Mouse (Mus musculus): ENCODE results near the gene Spi1. TPM values are rescaled to one million over a fixed set of nuclear protein-coding genes. Genes with fewer than 3 reads are reported as not detected.

The Spi1 gene
- total RNA-seq, 2 experiments from 2014 or later: 2.8 to 4.0 TPM

Other genes starting within 250 kb of the Spi1 start
- gene Mtch2, start 235.2 kb upstream of the Spi1 start, total RNA-seq (2021): 100 to 1,000 TPM; 102 to 110 TPM
- gene C1qtnf4, start 196.5 kb upstream of the Spi1 start, total RNA-seq (2021): 100 to 1,000 TPM; 198 to 208 TPM
- gene Kbtbd4, start 177.7 kb upstream of the Spi1 start, total RNA-seq (2021): 10 to 100 TPM; 37.1 to 37.9 TPM
- 100 to 1,000 TPM; 225 to 240 TPM for gene Ndufs3, start 177.6 kb upstream of the Spi1 start, total RNA-seq (2021)
- gene Celf1, start 142.0 kb upstream of the Spi1 start, total RNA-seq (2021): 100 to 1,000 TPM; 136 to 140 TPM
- gene Rapsn, start 46.8 kb upstream of the Spi1 start, total RNA-seq (2021): under 1 TPM; 0.23 to 0.57 TPM
- gene Psmc3, start 28.4 kb upstream of the Spi1 start, total RNA-seq (2021): 100 to 1,000 TPM; 199 to 219 TPM
- gene Slc39a13, start 12.0 kb upstream of the Spi1 start, total RNA-seq (2021): 10 to 100 TPM; 26.2 to 32.7 TPM
- gene Mybpc3, start 35.8 kb downstream of the Spi1 start, total RNA-seq (2021): under 1 TPM; 0.12 to 0.18 TPM
- 100 to 1,000 TPM; 226 to 229 TPM for gene Madd, start 101.4 kb downstream of the Spi1 start, total RNA-seq (2021)
- gene Nr1h3, start 120.4 kb downstream of the Spi1 start, total RNA-seq (2021): 1 to 10 TPM; 3.9 to 4.3 TPM
- 10 to 100 TPM; 52.5 to 53.5 TPM for gene Acp2, start 120.5 kb downstream of the Spi1 start, total RNA-seq (2021)
- gene Ddb2, start 154.6 kb downstream of the Spi1 start, total RNA-seq (2021): 10 to 100 TPM in 1 of 2 experiments, 1 to 10 TPM in 1; 9.5 to 11.2 TPM
- 10 to 100 TPM; 26.8 to 31.6 TPM for gene Pacsin3, start 173.6 kb downstream of the Spi1 start, total RNA-seq (2021)
- gene Arfgap2, start 182.6 kb downstream of the Spi1 start, total RNA-seq (2021): 10 to 100 TPM; 68.2 to 68.8 TPM